Mouse (Mus musculus) stomach, postnatal 0 days (tissue): ENCODE results near the gene Slc24a3.

Experiments
- CTCF ChIP-seq: IDR thresholded peaks from 2 replicates; pipeline ENCODE4 v1.5.1; 2016; ENCODE audit warnings: antibody characterized with exemption, low read depth, mild to moderate bottlenecking, moderate library complexity
- EP300 ChIP-seq: optimal IDR thresholded peaks from 2 replicates; pipeline ENCODE3; 2016; ENCODE audit warnings: antibody characterized with exemption

DNA sequence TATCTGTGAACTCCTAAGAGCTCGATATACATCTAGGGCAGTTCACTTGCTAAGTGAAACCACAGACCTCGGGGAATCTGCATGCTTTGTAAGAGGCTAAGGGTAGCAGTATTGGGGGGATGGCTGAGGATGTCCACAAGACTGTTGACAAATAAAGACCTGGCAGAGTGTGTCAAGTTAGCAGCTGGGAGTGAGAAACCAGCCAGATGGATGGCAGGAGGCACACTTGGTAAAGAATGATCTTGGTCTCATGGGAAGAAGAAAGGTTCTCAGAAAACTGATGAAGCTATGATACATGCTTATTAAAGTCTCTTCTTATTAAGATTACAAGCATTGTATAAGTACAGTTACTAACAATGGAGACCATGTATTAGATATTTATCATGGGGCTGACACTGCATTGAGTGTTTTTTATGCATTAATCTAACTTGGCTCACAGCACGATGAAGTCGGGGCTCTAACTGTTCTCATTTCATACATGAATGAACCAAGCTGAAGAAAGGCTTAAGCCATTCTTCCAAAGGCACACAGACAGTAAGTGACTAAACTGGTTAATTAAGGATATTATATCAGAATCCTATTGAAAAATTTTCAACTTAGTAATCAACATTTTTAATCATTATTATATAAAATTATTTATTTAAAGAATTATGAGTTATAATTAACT lies 30.8 kb upstream of the Slc24a3 start:
- TF ChIP-seq CTCF = no peak
- no peak for TF ChIP-seq EP300
